ENCODE assay signal across 7 mouse cellular contexts in the genomic region with DNA sequence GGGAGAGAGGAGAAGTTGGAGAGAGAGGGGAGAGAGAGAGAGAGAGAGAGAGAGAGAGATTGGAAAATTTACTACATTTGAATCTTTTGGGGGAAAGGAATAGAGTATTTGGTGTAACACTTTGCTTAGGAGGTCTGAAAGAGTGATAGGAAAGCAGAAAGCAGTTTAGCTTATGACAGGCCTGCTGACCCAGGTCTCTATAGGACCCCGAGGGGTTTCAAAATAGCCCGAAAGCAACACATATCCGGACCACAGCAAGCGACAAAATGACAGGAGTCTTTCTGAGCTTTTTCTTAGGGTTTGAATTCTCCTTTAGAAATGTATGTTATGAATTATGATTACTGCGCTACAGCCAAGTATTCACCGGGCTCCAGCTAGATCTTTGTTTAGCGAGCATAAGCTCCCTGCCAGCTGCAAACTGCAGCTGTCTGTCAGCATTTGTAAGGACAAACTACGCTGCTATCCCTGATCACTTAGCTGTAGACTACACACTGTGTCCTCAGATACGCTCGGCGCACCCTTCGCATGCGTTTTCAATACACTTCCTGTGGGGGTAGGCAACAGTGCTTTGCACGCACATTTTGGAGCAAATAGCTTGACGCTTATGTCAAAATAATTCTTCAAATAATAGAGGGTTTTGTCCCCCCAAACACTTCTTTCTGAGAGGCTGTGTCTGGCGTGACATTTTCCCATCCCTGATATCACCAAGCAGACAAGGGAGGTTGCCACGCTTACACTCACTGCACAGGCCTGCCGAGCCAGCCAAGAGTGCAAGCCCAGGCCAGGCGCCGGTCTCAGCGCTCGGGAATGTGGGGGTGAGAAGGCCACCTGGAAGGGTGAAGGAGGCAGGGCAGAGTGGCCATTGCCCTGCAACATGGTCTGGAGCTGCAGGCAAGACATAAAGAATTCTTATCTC.
DNase-seq lines count a peak whose midpoint lies in the region; ATAC-seq and TF ChIP-seq lines count a peak whose summit lies in the region.

No protein-coding gene starts in this region.

- no peak for TF ChIP-seq CTCF in liver, adult 2 months (IDR thresholded peaks at IDR 0.05; ENCODE audit: low read depth, low read length)

- H3K4me2 ChIP-seq in neural tube, embryonic 13.5 days, result peak overlapping the region; percentile 18

- no peaks in the 10 kb centered on the region for H3K79me2 ChIP-seq in liver, adult 2 months (ENCODE audit: control insufficient read depth, insufficient read depth, low read length)

- H3K4me3 ChIP-seq in embryonic facial prominence, embryonic 10.5 days, result no peak overlapping the region
- no peak overlapping the region for H3K4me3 ChIP-seq in heart, embryonic 10.5 days
- no peak overlapping the region for H3K4me3 ChIP-seq in liver, adult 2 months (ENCODE audit: insufficient read depth, low read depth, low read length)
- H3K4me3 ChIP-seq in neural tube, embryonic 13.5 days, result no peak overlapping the region

- no peak for TF ChIP-seq POLR2A in liver, adult 2 months (IDR thresholded peaks at IDR 0.05; ENCODE audit: extremely low read depth, insufficient read depth, low read length)

- WGBS in embryonic facial prominence, embryonic 10.5 days, result 46% methylated on average over 22 of the region's 22 CpGs
- 52% methylated on average over 22 of the region's 22 CpGs for WGBS in heart, embryonic 10.5 days
- WGBS in liver, adult 2 months, result 64% methylated on average over 22 of the region's 22 CpGs
- WGBS in neural tube, embryonic 13.5 days, result 43% methylated on average over 22 of the region's 22 CpGs

- peaks cover 16% of the 10 kb centered on the region for H3K4me1 ChIP-seq in embryonic facial prominence, embryonic 10.5 days
- H3K4me1 ChIP-seq in heart, embryonic 10.5 days, result peaks cover 9% of the 10 kb centered on the region
- H3K4me1 ChIP-seq in liver, adult 2 months (ENCODE audit: control insufficient read depth, insufficient read depth, low read length), result no peaks in the 10 kb centered on the region
- H3K4me1 ChIP-seq in neural tube, embryonic 13.5 days (replicated peaks), result peaks cover 10% of the 10 kb centered on the region

- H3K27ac ChIP-seq in embryonic facial prominence, embryonic 10.5 days (replicated peaks), result peak overlapping the region; percentile 55
- peak overlapping the region; percentile 56 for H3K27ac ChIP-seq in heart, embryonic 10.5 days
- peak overlapping the region; percentile 24; the same call in 1 of the 2 replicates for H3K27ac ChIP-seq in liver, adult 2 months (replicated peaks; ENCODE audit: insufficient read depth, low read depth, low read length)
- peak overlapping the region; percentile 38 for H3K27ac ChIP-seq in neural tube, embryonic 13.5 days (replicated peaks)

- ATAC-seq in neural tube, embryonic 13.5 days (ENCODE audit: low read depth), result peak; percentile 80

- peak; percentile 34 for DNase-seq in adrenal gland, postnatal 14 days
- DNase-seq in embryonic facial prominence, embryonic 10.5 days (ENCODE audit: low spot score), result peak; percentile 68
- DNase-seq in heart, embryonic 10.5 days (ENCODE audit: low spot score), result no peak
- peak; percentile 32 for DNase-seq in kidney, adult 9 months
- DNase-seq in liver, adult 2 months (ENCODE audit: extremely low read depth, low read depth, low spot score), result peak; percentile 41
- no peak for DNase-seq in thymus, adult 18-20 months

- H3K9ac ChIP-seq in liver, adult 2 months (ENCODE audit: low read depth, low read length), result no peak overlapping the region
- 0 out of 2 replicates have a peak overlapping the region, but pooled peaks have one; percentile 1 for H3K9ac ChIP-seq in neural tube, embryonic 13.5 days

- H3K9me3 ChIP-seq in embryonic facial prominence, embryonic 10.5 days, result no peaks in the 10 kb centered on the region
- H3K9me3 ChIP-seq in heart, embryonic 10.5 days, result no peaks in the 10 kb centered on the region
- H3K9me3 ChIP-seq in neural tube, embryonic 13.5 days, result no peaks in the 10 kb centered on the region

- no peaks in the 10 kb centered on the region for H3K36me3 ChIP-seq in embryonic facial prominence, embryonic 10.5 days (replicated peaks)
- H3K36me3 ChIP-seq in heart, embryonic 10.5 days, result no peaks in the 10 kb centered on the region
- no peaks in the 10 kb centered on the region for H3K36me3 ChIP-seq in liver, adult 2 months (ENCODE audit: control insufficient read depth, insufficient read depth, low read length)
- H3K36me3 ChIP-seq in neural tube, embryonic 13.5 days, result no peaks in the 10 kb centered on the region

- H3K27me3 ChIP-seq in embryonic facial prominence, embryonic 10.5 days (replicated peaks; ENCODE audit: low read depth, poor library complexity, severe bottlenecking), result no peaks in the 10 kb centered on the region
- no peaks in the 10 kb centered on the region for H3K27me3 ChIP-seq in heart, embryonic 10.5 days (ENCODE audit: insufficient read depth, poor library complexity, severe bottlenecking)
- no peaks in the 10 kb centered on the region for H3K27me3 ChIP-seq in liver, adult 2 months (ENCODE audit: control insufficient read depth, insufficient read depth, low read length)
- H3K27me3 ChIP-seq in neural tube, embryonic 13.5 days, result no peaks in the 10 kb centered on the region

Comparison
In these comparisons a context has a peak if more than half of its experiments do, and no peak if none do; other contexts are left out.
1. DNase-seq: peak in adrenal gland, postnatal 14 days (single experiment), embryonic facial prominence, embryonic 10.5 days (single experiment), kidney, adult 9 months (single experiment) and liver, adult 2 months (single experiment); none in heart, embryonic 10.5 days (single experiment) and thymus, adult 18-20 months (0 of 2).
2. Peak in every context shown above with its lines, with median percentiles within 50 percentile points of each other: H3K27ac ChIP-seq.